In genomic region chr7:37695066-37695465, GRCm38 (mm10) we compare ENCODE assay signal across 14 mouse cellular contexts.
DNase-seq lines count a peak whose midpoint lies in the region; ATAC-seq lines count a peak whose summit lies in the region.
"Had no signal": no experiment of that assay in that cellular context is flagged by ENCODE, and none has a peak within 500 bp of the region (broad histone marks: within the 10 kb centered on the region; RNA-seq: fewer than 3 reads in every experiment).

No protein-coding gene starts in this region.

- H3K9ac ChIP-seq in hindbrain, embryonic 12.5 days = no peak overlapping the region
- H3K9ac ChIP-seq in hindbrain, embryonic 16.5 days (ENCODE audit: low read depth, low read length) = no peak overlapping the region
- no peak overlapping the region for H3K9ac ChIP-seq in limb, embryonic 15.5 days
- H3K9ac ChIP-seq: liver, embryonic 14.5 days had no signal

- H3K4me2 ChIP-seq in hindbrain, embryonic 12.5 days (replicated peaks) = no peak overlapping the region
- no peak overlapping the region for H3K4me2 ChIP-seq in hindbrain, embryonic 16.5 days (ENCODE audit: low read length)
- no peak overlapping the region for H3K4me2 ChIP-seq in limb, embryonic 15.5 days

- no peaks in the 10 kb centered on the region for H3K36me3 ChIP-seq in hindbrain, embryonic 12.5 days
- no peaks in the 10 kb centered on the region for H3K36me3 ChIP-seq in hindbrain, embryonic 16.5 days (ENCODE audit: control insufficient read depth, insufficient read depth, low read length)
- H3K36me3 ChIP-seq in limb, embryonic 15.5 days = no peaks in the 10 kb centered on the region
- H3K36me3 ChIP-seq: heart, embryonic 10.5 days had no signal

- no peak for DNase-seq in cerebellum, adult 9-11 months
- peak; percentile 62 for DNase-seq in ES-CJ7 (ENCODE audit: low read depth, low spot score)
- no peak for DNase-seq in natural killer cell, adult 2 months (ENCODE audit: low spot score in 2 of 2)
- no peak for DNase-seq in cerebellum, postnatal 4 days (ENCODE audit: low spot score in 2 of 2)
- DNase-seq: cerebellum, postnatal 10 days; kidney, adult 8-10 months; lung, postnatal 14 days; right cerebral cortex, postnatal 25 days had no signal

- H3K4me3 ChIP-seq in hindbrain, embryonic 12.5 days = no peak overlapping the region
- H3K4me3 ChIP-seq in hindbrain, embryonic 16.5 days (ENCODE audit: low read length) = no peak overlapping the region
- no peak overlapping the region for H3K4me3 ChIP-seq in limb, embryonic 15.5 days
- H3K4me3 ChIP-seq: heart, embryonic 10.5 days had no signal

- no peaks in the 10 kb centered on the region for H3K9me3 ChIP-seq in hindbrain, embryonic 12.5 days (replicated peaks)
- no peaks in the 10 kb centered on the region for H3K9me3 ChIP-seq in hindbrain, embryonic 16.5 days (ENCODE audit: control insufficient read depth, low read length)
- no peaks in the 10 kb centered on the region for H3K9me3 ChIP-seq in limb, embryonic 15.5 days
- H3K9me3 ChIP-seq: heart, embryonic 10.5 days had no signal

- peaks cover 38% of the 10 kb centered on the region for H3K4me1 ChIP-seq in hindbrain, embryonic 12.5 days
- H3K4me1 ChIP-seq in hindbrain, embryonic 16.5 days (ENCODE audit: control insufficient read depth, insufficient read depth, low read depth, low read length) = peaks cover 11% of the 10 kb centered on the region
- H3K4me1 ChIP-seq in limb, embryonic 15.5 days = peaks cover 10% of the 10 kb centered on the region; the same call in 1 of the 2 replicates

- H3K27me3 ChIP-seq in hindbrain, embryonic 12.5 days = no peaks in the 10 kb centered on the region
- no peaks in the 10 kb centered on the region for H3K27me3 ChIP-seq in hindbrain, embryonic 16.5 days (replicated peaks; ENCODE audit: control insufficient read depth, insufficient read depth, low read length)
- H3K27me3 ChIP-seq in limb, embryonic 15.5 days = no peaks in the 10 kb centered on the region

- ATAC-seq in cerebellum, adult (ENCODE audit: insufficient number of reproducible peaks, low FRiP score, low TSS enrichment) = 0 out of 2 replicates have a peak, but pooled peaks have one; percentile 22
- 0 out of 2 replicates have a peak, but pooled peaks have one; percentile 1 for ATAC-seq in hindbrain, embryonic 12.5 days (ENCODE audit: low FRiP score)
- no peak for ATAC-seq in hindbrain, embryonic 16.5 days
- peak; percentile 28; the same call in 1 of the 2 replicates for ATAC-seq in limb, embryonic 15.5 days (ENCODE audit: insufficient number of reproducible peaks, low FRiP score, low TSS enrichment, low read depth)

- peak overlapping the region; percentile 30 for H3K27ac ChIP-seq in hindbrain, embryonic 12.5 days
- no peak overlapping the region for H3K27ac ChIP-seq in hindbrain, embryonic 16.5 days (ENCODE audit: low read depth, low read length)
- no peak overlapping the region for H3K27ac ChIP-seq in limb, embryonic 15.5 days
- H3K27ac ChIP-seq: heart, embryonic 10.5 days; liver, embryonic 14.5 days had no signal

- WGBS in hindbrain, embryonic 12.5 days = 40% methylated on average over 5 of the region's 5 CpGs
- 46% methylated on average over 5 of the region's 5 CpGs for WGBS in hindbrain, embryonic 16.5 days
- WGBS in limb, embryonic 15.5 days = 41% methylated on average over 5 of the region's 5 CpGs
